Mouse (Mus musculus) left cerebral cortex, adult 2 months (tissue): ENCODE data around the gene Gm21936. TPM values are rescaled to one million over a fixed set of nuclear protein-coding genes. Genes with fewer than 3 reads are reported as not detected.
"Not testable (repeated sequence)": the region's sequence is repeated elsewhere in the genome, so short reads cannot be mapped to it uniquely, and the experiment has no call there.

Experiments used
- DNase-seq, 2 experiments: peaks; one replicate each; pipeline ENCODE4 v3.0.0; 2021 to 2022; ENCODE audit warnings: low spot score in 2 of 2, mixed read lengths in 1 of 2; ENCODE audit errors: extremely low spot score in 1 of 2
- H3K27ac ChIP-seq: fragments of 200-600 bp; 2 replicates; pipeline ENCODE4 v1.8.1; 2022
- H3K4me3 ChIP-seq: fragments of 200-600 bp; 2 replicates; pipeline ENCODE4 v1.8.1; 2022
- intact Hi-C: fragments of 180-260 bp; cut with DNase I; formaldehyde crosslinking; loops from one replicate; pipeline ENCODE4 v1.15.1; 2025
- long read RNA-seq, 2 experiments: library from polyadenylated mRNA; stranded (forward); transcript quantifications; one replicate each; pipeline ENCODE4 v2.0.0; 2021; ENCODE audit warnings: borderline mapping rate in 2 of 2
- total RNA-seq, 2 experiments: library from RNA; stranded (reverse); gene quantifications; 2 replicates each; pipeline ENCODE4 v1.2.3; 2021

Gene Gm21936
- not detected for total RNA-seq
- long read RNA-seq, experiment 1 = 0 reads
- long read RNA-seq, experiment 2 = 0 reads

DNA sequence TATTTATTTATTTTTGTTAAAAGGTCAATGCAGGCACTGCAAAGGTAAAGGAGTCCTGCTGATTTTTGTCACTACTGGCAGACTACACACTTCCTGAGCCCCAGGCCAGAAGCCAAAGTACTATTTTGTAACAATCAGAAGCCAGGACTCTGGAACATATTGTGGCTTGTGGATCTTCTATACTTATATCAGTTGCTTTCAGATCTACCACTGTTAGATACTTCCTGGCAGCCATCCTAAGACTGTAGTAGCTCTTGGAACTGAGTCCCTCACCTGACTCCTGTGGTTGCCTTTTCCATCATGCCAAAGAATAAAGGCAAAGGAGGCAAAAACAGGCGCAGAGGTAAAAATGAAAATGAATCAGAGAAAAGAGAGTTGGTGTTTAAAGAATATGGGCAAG is at the start of gene Gm21936:
Gm21936 (plus strand) TSS at position 301 of the 400 bp plus-strand sequence.
- intact Hi-C loops = not testable (repeated sequence)

GRCm38 (mm10) chr12:87775655-87776054 is 19.7 kb upstream of the Gm21936 start, which contains the start of gene Gm21319:
TSS of gene Gm21319 (minus strand) at chr12:87775755.
- H3K4me3 ChIP-seq, H3K27ac ChIP-seq, intact Hi-C loops, DNase-seq: not testable (repeated sequence)

More for the DNA sequence above, at the start of gene Gm21936:
- not testable (repeated sequence) for H3K4me3 ChIP-seq, H3K27ac ChIP-seq, DNase-seq

- H3K4me3 ChIP-seq, H3K27ac ChIP-seq, intact Hi-C loops, DNase-seq: not testable (repeated sequence)
These were observed 2.7 kb downstream of the Gm21936 start for GRCm38 (mm10) chr12:87797971-87798370.

DNA sequence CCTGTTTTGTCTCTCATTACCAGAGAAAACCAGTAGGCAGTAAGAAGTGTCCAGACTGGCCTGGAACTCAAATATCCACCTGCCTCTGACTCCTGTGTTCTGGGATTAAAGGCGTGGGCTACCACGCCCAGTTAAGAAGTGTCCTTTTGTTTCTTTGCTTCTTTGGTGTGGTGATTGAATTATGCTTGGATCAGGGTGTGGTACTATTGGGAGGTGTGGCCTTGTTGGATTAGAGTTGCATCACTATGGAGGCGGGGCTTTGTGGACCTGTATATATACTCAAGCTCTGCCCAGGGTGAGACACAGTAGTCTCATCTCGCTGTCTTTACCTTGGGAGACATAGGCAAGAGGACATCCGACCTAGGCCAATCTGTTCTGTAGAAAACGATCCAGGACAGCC is 21.0 kb downstream of the Gm21936 start, which contains the start of gene BB287469:
BB287469 (plus strand) TSS at position 301 of the 400 bp plus-strand sequence.
- H3K27ac ChIP-seq, intact Hi-C loops, DNase-seq, H3K4me3 ChIP-seq: not testable (repeated sequence)

DNA sequence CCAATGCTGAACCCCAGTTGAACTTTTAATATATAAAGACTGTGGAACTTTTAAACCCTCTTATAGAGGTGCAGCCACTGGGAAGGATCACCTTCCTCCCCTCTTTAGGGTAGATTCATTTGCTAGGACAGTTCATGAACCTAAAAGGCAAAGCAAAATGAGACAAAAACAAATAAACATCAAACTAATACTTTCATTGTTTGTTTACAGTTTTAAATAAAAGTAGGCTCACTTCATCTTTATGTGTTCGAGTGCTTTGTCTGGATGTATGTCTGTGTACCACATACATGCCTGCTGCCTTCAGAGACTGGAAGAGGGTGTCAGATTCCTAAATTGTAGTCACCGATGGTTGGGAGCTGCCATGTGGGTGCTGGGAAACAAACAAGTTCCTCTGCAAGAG is 46.9 kb downstream of the Gm21936 start, which contains the start of gene Gm2001:
Gm2001 (minus strand) TSS at position 101 of the 400 bp plus-strand sequence.
- DNase-seq, intact Hi-C loops, H3K4me3 ChIP-seq, H3K27ac ChIP-seq: not testable (repeated sequence)

Other genes with a start within 250 kb of the Gm21936 start
- gene Oog1, start 192.8 kb upstream of the Gm21936 start, total RNA-seq = not detected
- gene Gm4027, start 176.6 kb upstream of the Gm21936 start, total RNA-seq = not detected
- not detected for gene Gm16381, start 150.9 kb upstream of the Gm21936 start, total RNA-seq
- gene Gm21319, start 19.8 kb upstream of the Gm21936 start, total RNA-seq = not detected
- not detected for gene BB287469, start 21.1 kb downstream of the Gm21936 start, total RNA-seq
- not detected for gene Gm2001, start 46.8 kb downstream of the Gm21936 start, total RNA-seq
- gene Gm2016, start 78.6 kb downstream of the Gm21936 start, total RNA-seq = not detected
- not detected for gene Gm2022, start 99.9 kb downstream of the Gm21936 start, total RNA-seq
- not detected for gene Gm2035, start 124.3 kb downstream of the Gm21936 start, total RNA-seq
- not detected for gene Gm2042, start 158.6 kb downstream of the Gm21936 start, total RNA-seq
- gene Gm2075, start 216.3 kb downstream of the Gm21936 start, total RNA-seq = not detected
- not detected for gene Gm6803, start 223.3 kb downstream of the Gm21936 start, total RNA-seq
- not detected for gene Gm2056, start 231.5 kb downstream of the Gm21936 start, total RNA-seq